ENCODE assay signal across 23 mouse cellular contexts in the genomic region with DNA sequence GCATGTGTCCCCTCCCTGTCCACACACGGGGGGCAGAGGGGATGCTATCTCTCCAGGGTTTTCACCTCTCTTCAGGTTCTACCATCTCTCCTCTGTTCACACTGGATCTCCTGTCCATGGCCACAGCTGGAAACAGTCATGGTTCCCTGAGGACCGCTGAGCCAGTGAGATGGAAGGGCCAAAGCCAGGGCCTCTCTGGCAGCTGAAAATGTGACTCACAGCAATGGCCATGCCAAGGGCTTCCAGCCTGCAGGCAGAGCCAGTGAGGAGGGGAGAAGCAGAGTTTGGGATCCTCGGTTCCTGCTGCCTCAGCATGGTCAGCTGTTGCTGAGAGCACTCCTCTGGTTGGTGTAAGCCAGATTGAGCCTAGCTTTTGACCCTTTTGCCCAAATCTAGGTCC. TPM values are rescaled to one million over a fixed set of nuclear protein-coding genes. Genes with fewer than 3 reads are reported as not detected.
A peak's percentile ranks its signal among the peaks of the same experiment; 100 is the strongest.
DNase-seq lines count a peak whose midpoint lies in the region; ATAC-seq lines count a peak whose summit lies in the region.
"Had no signal": no experiment of that assay in that cellular context is flagged by ENCODE, and none has a peak within 500 bp of the region (broad histone marks: within the 10 kb centered on the region; RNA-seq: fewer than 3 reads in every experiment).

No protein-coding gene starts in this region.

- ATAC-seq in forebrain, embryonic 12.5 days (ENCODE audit: low FRiP score), result no peak
- no peak for ATAC-seq in liver, embryonic 12.5 days
- ATAC-seq: CD4-positive, CD25-positive, alpha-beta regulatory T cell, adult 4 months; hindbrain, postnatal 0 days had no signal

- H3K4me3 ChIP-seq in forebrain, embryonic 10.5 days, result no peak overlapping the region
- no peak overlapping the region for H3K4me3 ChIP-seq in forebrain, embryonic 12.5 days (replicated peaks)
- H3K4me3 ChIP-seq in liver, embryonic 12.5 days, result no peak overlapping the region
- H3K4me3 ChIP-seq: embryonic facial prominence, embryonic 15.5 days; neural tube, embryonic 12.5 days had no signal

- 86% methylated on average over 3 of the region's 3 CpGs for WGBS in forebrain, embryonic 10.5 days
- WGBS in forebrain, embryonic 12.5 days, result 74% methylated on average over 3 of the region's 3 CpGs
- 47% methylated on average over 3 of the region's 3 CpGs for WGBS in liver, embryonic 12.5 days (ENCODE audit: insufficient replicate concordance)

- H3K27me3 ChIP-seq in forebrain, embryonic 10.5 days (ENCODE audit: poor library complexity, severe bottlenecking), result peaks cover 7% of the 10 kb centered on the region; the same call in 1 of the 2 replicates
- peaks cover 4% of the 10 kb centered on the region; the same call in 1 of the 2 replicates for H3K27me3 ChIP-seq in forebrain, embryonic 12.5 days
- no peaks in the 10 kb centered on the region for H3K27me3 ChIP-seq in liver, embryonic 12.5 days (replicated peaks)
- H3K27me3 ChIP-seq: embryonic facial prominence, embryonic 15.5 days had no signal

- H3K4me2 ChIP-seq in forebrain, embryonic 12.5 days, result no peak overlapping the region
- H3K4me2 ChIP-seq in liver, embryonic 12.5 days, result no peak overlapping the region
- H3K4me2 ChIP-seq: embryonic facial prominence, embryonic 15.5 days; liver, embryonic 11.5 days; neural tube, embryonic 12.5 days had no signal

- no peak overlapping the region for H3K9ac ChIP-seq in forebrain, embryonic 12.5 days
- H3K9ac ChIP-seq in liver, embryonic 12.5 days, result no peak overlapping the region
- H3K9ac ChIP-seq: embryonic facial prominence, embryonic 15.5 days; neural tube, embryonic 12.5 days had no signal

- no peaks in the 10 kb centered on the region for H3K36me3 ChIP-seq in forebrain, embryonic 10.5 days (replicated peaks)
- H3K36me3 ChIP-seq in forebrain, embryonic 12.5 days (replicated peaks), result no peaks in the 10 kb centered on the region
- no peaks in the 10 kb centered on the region for H3K36me3 ChIP-seq in liver, embryonic 12.5 days
- H3K36me3 ChIP-seq: embryonic facial prominence, embryonic 15.5 days; neural tube, embryonic 12.5 days had no signal

- no peaks in the 10 kb centered on the region for H3K4me1 ChIP-seq in forebrain, embryonic 10.5 days
- H3K4me1 ChIP-seq in forebrain, embryonic 12.5 days, result peaks cover 4% of the 10 kb centered on the region
- no peaks in the 10 kb centered on the region for H3K4me1 ChIP-seq in liver, embryonic 12.5 days
- H3K4me1 ChIP-seq: embryonic facial prominence, embryonic 15.5 days; neural tube, embryonic 12.5 days had no signal

- no peak for DNase-seq in forebrain, embryonic 10.5 days (ENCODE audit: extremely low spot score, low spot score)
- peak; percentile 15 for DNase-seq in urinary bladder, postnatal 14 days (ENCODE audit: low spot score)
- DNase-seq in urinary bladder, postnatal 25 days (ENCODE audit: low spot score), result no peak
- DNase-seq in heart, postnatal 10 days, result peak; percentile 55 to 66
- no peak for DNase-seq in thymus, postnatal 0 days (ENCODE audit: low spot score)
- no peak for DNase-seq in kidney, postnatal 14 days
- DNase-seq: adrenal gland, postnatal 14 days; cerebellum, adult 11 months; cerebellum, postnatal 25 days; kidney, adult 18-20 months; kidney, postnatal 25 days; lung, adult 2 months; thymus, postnatal 14 days had no signal

- no peaks in the 10 kb centered on the region; the same call in 1 of the 2 replicates for H3K9me3 ChIP-seq in forebrain, embryonic 10.5 days
- no peaks in the 10 kb centered on the region for H3K9me3 ChIP-seq in forebrain, embryonic 12.5 days
- no peaks in the 10 kb centered on the region for H3K9me3 ChIP-seq in liver, embryonic 12.5 days (replicated peaks)
- H3K9me3 ChIP-seq: embryonic facial prominence, embryonic 15.5 days; neural tube, embryonic 12.5 days had no signal

- peak overlapping the region; percentile 30; the same call in 1 of the 2 replicates for H3K27ac ChIP-seq in forebrain, embryonic 10.5 days
- no peak overlapping the region for H3K27ac ChIP-seq in forebrain, embryonic 12.5 days
- no peak overlapping the region for H3K27ac ChIP-seq in liver, embryonic 12.5 days
- H3K27ac ChIP-seq: embryonic facial prominence, embryonic 15.5 days; hindbrain, postnatal 0 days; neural tube, embryonic 12.5 days had no signal

- intact Hi-C loops in heart, postnatal 10 days (cut with DNase I), result no loop called here

RNA-seq across cellular contexts. Expression of a gene that starts 34.8 kb away (rescaled TPM):
- polyA plus RNA-seq in forebrain, embryonic 10.5 days (2016; fragmentation: Nextera tagmentation; extraction: Ambion mirVana), result not detected in 2 replicates
- polyA plus RNA-seq in forebrain, embryonic 12.5 days (2016; fragmentation: Nextera tagmentation; extraction: Ambion mirVana), result 0.22 and 0.26 TPM in 2 replicates
- not detected for total RNA-seq in heart, postnatal 10 days (2021)
- polyA plus RNA-seq in liver, embryonic 12.5 days (2016; fragmentation: Nextera tagmentation; extraction: Ambion mirVana), result 0.12 and 0.17 TPM in 2 replicates
- 0.44 and 0.48 TPM in 2 replicates for polyA plus RNA-seq in thymus, postnatal 0 days (2015; fragmentation: Nextera tagmentation; extraction: Ambion mirVana)
- total RNA-seq: adrenal gland, postnatal 14 days; gastrocnemius, postnatal 4 days; hematopoietic stem cell, adult 5-6 weeks had no signal
- polyA plus RNA-seq: CD4-positive, CD25-positive, alpha-beta regulatory T cell, adult 4 months; small intestine, adult 2 months had no signal

Comparison
In these comparisons a context has a peak if more than half of its experiments do, and no peak if none do; other contexts are left out.
1. DNase-seq: peak in urinary bladder, postnatal 14 days (single experiment) and heart, postnatal 10 days (2 of 2); none in forebrain, embryonic 10.5 days (single experiment), urinary bladder, postnatal 25 days (single experiment), thymus, postnatal 0 days (single experiment) and kidney, postnatal 14 days (single experiment).